Mouse (Mus musculus): ENCODE results near the gene Gal3st4.

- peak; percentile 14; the same call in 1 of the 2 replicates for TF ChIP-seq CTCF (IDR thresholded peaks at IDR 0.05; ENCODE audit: borderline replicate concordance, extremely low read depth, insufficient read depth, insufficient read length)
- TF ChIP-seq POLR2A (IDR thresholded peaks at IDR 0.05; ENCODE audit: borderline replicate concordance, extremely low read depth, insufficient read depth, insufficient read length, poor library complexity, severe bottlenecking) = no peak
These were observed 15.2 kb upstream of the Gal3st4 start for GRCm38 (mm10) chr5:138287861-138288260.

Measured in brain, embryonic 14.5 days (tissue).